Mouse (Mus musculus) liver, embryonic 14.5 days (tissue): ENCODE measurements around the gene Hspa12b.

Source experiments
- CTCF ChIP-seq: IDR thresholded peaks from 2 replicates; pipeline ENCODE4 v1.5.1; 2016; ENCODE audit warnings: antibody characterized with exemption, low read depth, control low read depth
- EP300 ChIP-seq: IDR thresholded peaks from 2 replicates; pipeline ENCODE4 v1.6.1; 2016; ENCODE audit warnings: antibody characterized with exemption, low read depth

DNA sequence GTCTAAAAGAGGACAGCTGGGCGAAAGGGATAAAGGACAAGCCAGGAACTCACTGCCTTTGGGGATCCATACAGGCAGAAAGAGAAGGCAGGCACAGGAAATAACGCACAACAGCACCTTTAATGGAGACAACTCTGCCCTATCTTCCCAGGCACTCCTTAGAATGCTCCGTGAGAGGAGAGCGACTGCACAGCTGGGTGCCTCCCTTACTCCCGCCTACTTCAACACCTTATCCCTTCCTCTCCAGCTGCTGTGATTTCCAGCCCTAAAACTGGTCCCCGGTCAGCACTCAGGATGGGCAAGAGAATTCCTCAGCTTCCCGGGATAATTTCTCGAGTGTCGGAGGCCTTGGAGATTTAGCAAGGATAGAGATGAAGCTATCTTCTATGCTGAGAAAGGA lies 43.9 kb downstream of the Hspa12b start:
- TF ChIP-seq CTCF = no peak
- no peak for TF ChIP-seq EP300
